Mouse (Mus musculus) spleen, adult 2 months (tissue): ENCODE results near the gene Dclk1. TPM values are rescaled to one million over a fixed set of nuclear protein-coding genes. Genes with fewer than 3 reads are reported as not detected.

Source experiments
- DNase-seq, 2 experiments: peaks; one replicate each; pipeline versions ENCODE4 v3.0.0 to v3.0.0-alpha.2; 2012 to 2021; ENCODE audit warnings: low spot score in 2 of 2, low read depth in 1 of 2
- H3K27ac ChIP-seq: fragments of 200-500 bp; 2 replicates; pipeline ENCODE4 v1.5.1; 2012; ENCODE audit warnings: low read length, inconsistent platforms; ENCODE audit not compliant: insufficient read depth
- H3K27me3 ChIP-seq: fragments of 200-500 bp; 2 replicates; pipeline ENCODE4 v1.6.1; 2012; ENCODE audit warnings: mild to moderate bottlenecking, moderate library complexity, low read length, inconsistent platforms; ENCODE audit not compliant: control insufficient read depth, insufficient read depth
- H3K36me3 ChIP-seq: fragments of 200-500 bp; 2 replicates; pipeline ENCODE4 v1.6.1; 2012; ENCODE audit warnings: mild to moderate bottlenecking, low read length, inconsistent platforms; ENCODE audit not compliant: control insufficient read depth, insufficient read depth
- H3K4me1 ChIP-seq: fragments of 200-500 bp; 2 replicates; pipeline ENCODE4 v1.6.1; 2011; ENCODE audit warnings: inconsistent platforms; ENCODE audit not compliant: control insufficient read depth, insufficient read depth, insufficient read length
- H3K4me3 ChIP-seq: fragments of 200-500 bp; 2 replicates; pipeline ENCODE4 v1.5.1; 2011; ENCODE audit warnings: mild to moderate bottlenecking, inconsistent platforms; ENCODE audit not compliant: insufficient read depth, insufficient read length; ENCODE audit errors: extremely low read depth
- CTCF ChIP-seq: fragments of 200-500 bp; IDR thresholded peaks from 2 replicates; pipeline ENCODE4 v1.5.1; 2011; ENCODE audit warnings: mild to moderate bottlenecking, inconsistent platforms; ENCODE audit not compliant: insufficient read depth, insufficient read length, insufficient replicate concordance; ENCODE audit errors: extremely low read depth
- POLR2A ChIP-seq: fragments of 200-500 bp; IDR thresholded peaks from 2 replicates; pipeline ENCODE4 v1.6.1; 2011; ENCODE audit warnings: low read depth, low read length, inconsistent platforms
- WGBS: fragments of 180-500 bp; shearing (Covaris S2); methylation state at CpG from one replicate; pipeline ENCODE4 v1.1.7; 2018; 5-methylcytosine and 5-hydroxymethylcytosine counted together
- polyA plus RNA-seq: library from polyadenylated mRNA; depleted of rRNA; stranded (reverse); fragments of >200 nt; gene quantifications from 2 replicates; pipeline ENCODE4 v1.2.3, GENCODE M21; 2012

Gene Dclk1
- polyA plus RNA-seq, 1 experiment, result 3.0 TPM

DNA sequence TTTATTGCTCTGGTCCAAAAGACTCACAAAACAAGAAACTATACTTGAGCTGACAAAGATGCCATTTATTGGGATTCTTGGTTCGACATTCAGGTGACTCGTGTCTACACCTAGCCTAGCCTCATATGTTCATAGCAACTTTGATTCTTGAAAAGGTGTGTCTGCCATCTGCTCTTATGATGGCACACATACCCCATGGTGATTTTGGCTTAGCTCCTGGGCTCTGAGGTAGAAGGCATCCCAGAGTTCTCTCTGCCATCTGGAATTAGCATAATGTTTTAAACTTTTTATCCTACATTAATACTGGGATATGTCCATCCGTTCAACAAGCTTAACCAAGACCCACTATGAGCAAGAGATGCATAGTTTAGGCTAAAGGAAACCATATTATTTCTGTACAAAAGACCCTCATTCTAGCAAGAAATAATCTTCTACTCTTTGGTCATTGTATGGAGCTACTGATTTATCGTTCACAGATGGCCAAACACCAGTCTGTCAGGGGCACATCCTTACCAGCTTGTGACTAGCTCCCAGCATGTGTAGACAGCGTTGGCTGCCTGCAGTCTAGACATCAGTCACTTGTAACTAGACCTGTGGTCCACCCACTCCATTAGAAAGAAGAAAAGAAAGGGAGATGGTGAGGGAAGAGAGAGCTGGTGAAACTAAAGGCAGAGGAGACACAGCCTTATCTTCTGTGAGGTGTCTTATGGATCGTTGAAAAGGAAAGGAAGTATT is 298.4 kb downstream of the Dclk1 start:
- H3K4me3 ChIP-seq, result no peak overlapping the region
- 91% methylated on average over 6 of the region's 6 CpGs for WGBS
- no peaks in the 10 kb centered on the region for H3K36me3 ChIP-seq
- H3K27me3 ChIP-seq, result no peaks in the 10 kb centered on the region
- no peaks in the 10 kb centered on the region for H3K4me1 ChIP-seq
- no peak for DNase-seq
- TF ChIP-seq POLR2A, result no peak
- TF ChIP-seq CTCF, result no peak
- H3K27ac ChIP-seq, result no peak overlapping the region

DNA sequence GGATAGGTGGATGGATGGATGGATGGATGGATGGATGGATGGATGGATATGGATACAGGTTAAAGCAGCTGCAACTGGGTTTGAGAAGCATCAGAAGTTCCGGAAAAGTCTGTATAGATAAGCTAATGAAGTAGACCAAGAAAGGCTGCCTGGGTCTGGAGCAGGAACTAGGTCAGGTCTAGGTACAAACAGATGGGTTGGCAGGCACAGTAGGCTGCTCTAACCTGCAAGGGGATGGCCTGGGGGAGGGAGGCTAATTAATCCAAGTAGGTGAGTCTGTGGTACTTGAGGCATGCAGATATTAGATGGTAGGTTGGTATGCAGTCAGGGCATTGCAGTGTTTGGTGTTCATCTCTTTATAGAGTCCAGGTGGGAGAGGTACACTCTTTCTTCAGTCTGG is 299.6 kb downstream of the Dclk1 start:
- Histone ChIP-seq H3K4me3 (no peak overlapping the region), H3K27ac (no peak overlapping the region), H3K4me1 (no peaks in the 10 kb centered on the region), H3K36me3 (no peaks in the 10 kb centered on the region), H3K27me3 (no peaks in the 10 kb centered on the region)
- TF ChIP-seq POLR2A, result no peak
- TF ChIP-seq CTCF, result no peak
- DNase-seq, result no peak
- 91% methylated on average over 1 of the region's 1 CpGs for WGBS

DNA sequence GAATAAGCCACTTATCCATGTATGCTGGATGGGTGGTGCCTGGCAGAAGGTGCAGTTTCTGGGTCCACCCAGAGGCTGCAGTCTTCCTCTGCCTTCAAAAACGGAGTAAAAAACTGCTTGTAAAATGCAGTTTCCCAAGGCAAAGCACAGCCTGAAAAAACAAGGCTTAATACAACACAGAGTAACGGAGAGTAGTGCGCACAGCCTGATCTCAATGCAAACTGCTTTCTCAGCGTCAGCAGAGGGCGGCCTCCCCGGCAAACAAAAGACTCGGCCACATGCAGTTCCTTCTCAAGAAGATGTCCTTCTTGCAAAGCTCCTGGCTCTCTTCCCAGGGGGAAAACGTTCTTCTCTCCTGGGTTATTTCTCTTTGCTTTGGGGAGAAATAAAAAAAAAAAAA is 300.1 kb downstream of the Dclk1 start:
- Histone ChIP-seq H3K4me1 (no peaks in the 10 kb centered on the region), H3K27ac (no peak overlapping the region), H3K27me3 (no peaks in the 10 kb centered on the region), H3K4me3 (no peak overlapping the region), H3K36me3 (no peaks in the 10 kb centered on the region)
- WGBS, result 61% methylated on average over 8 of the region's 8 CpGs
- no peak for TF ChIP-seq POLR2A
- no peak for TF ChIP-seq CTCF
- no peak for DNase-seq

DNA sequence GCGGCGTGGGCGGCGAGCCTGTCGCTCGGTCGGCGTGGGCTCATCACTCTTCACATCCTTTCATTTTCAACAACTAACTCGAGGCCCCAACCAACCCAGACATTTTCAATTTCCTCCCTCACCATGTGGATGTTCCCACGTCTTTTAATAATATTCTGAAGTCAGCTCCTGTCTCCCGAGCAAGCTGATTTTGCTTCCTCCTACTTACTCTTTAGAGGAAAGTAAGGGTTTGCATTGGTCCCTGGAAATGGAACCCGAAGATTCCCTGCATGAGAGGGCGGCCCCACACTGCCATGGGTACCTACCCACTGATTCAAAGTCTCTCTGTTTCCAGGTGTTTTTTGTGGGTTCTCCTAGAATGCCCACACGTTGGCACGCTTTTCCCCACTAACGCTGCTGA is 300.8 kb downstream of the Dclk1 start:
- H3K36me3 ChIP-seq, result no peaks in the 10 kb centered on the region
- no peak for DNase-seq
- H3K4me3 ChIP-seq, result no peak overlapping the region
- no peak overlapping the region for H3K27ac ChIP-seq
- no peaks in the 10 kb centered on the region for H3K27me3 ChIP-seq
- no peaks in the 10 kb centered on the region for H3K4me1 ChIP-seq
- 86% methylated on average over 16 of the region's 16 CpGs for WGBS
- TF ChIP-seq CTCF (no peak), POLR2A (no peak)

DNA sequence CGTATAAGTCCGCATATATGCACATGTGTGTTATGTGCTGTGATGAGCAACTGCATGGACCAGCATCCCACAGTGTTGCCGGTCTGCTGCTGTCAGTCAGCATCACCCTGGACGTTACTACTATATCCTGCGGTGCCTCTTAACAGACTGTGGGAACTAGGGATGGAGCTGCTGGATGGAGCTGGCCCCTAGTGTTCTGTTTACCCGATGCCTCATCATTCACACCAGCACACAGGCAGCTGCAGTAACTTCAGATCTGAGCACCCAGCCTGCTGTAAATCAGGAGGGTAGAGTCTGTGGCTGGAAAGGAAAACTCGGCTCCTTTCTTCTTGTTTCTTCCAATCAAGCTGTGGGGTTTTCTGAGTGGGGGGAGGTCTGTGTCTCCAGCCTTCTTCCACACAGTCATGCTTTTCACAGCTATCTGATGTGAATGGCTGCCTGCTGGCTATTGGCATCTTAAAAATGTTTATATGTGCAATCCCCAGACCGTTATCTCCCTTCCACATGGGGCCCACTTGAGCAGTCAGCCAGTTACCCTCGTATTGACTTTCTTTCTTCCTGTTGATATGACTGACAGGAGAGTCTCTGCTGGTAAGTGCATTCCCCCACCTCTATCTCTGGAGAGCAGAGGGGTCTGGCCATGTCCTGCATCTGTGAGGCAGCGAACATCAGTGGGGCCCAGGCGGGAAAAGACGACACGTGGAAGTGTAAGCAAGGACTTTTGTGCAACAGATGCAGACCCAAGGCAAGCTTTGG is 301.9 kb downstream of the Dclk1 start:
- Histone ChIP-seq H3K27me3 (no peaks in the 10 kb centered on the region), H3K36me3 (no peaks in the 10 kb centered on the region), H3K27ac (no peak overlapping the region), H3K4me1 (no peaks in the 10 kb centered on the region), H3K4me3 (no peak overlapping the region)
- no peak for TF ChIP-seq CTCF
- TF ChIP-seq POLR2A, result no peak
- DNase-seq, result no peak
- 81% methylated on average over 13 of the region's 13 CpGs for WGBS

DNA sequence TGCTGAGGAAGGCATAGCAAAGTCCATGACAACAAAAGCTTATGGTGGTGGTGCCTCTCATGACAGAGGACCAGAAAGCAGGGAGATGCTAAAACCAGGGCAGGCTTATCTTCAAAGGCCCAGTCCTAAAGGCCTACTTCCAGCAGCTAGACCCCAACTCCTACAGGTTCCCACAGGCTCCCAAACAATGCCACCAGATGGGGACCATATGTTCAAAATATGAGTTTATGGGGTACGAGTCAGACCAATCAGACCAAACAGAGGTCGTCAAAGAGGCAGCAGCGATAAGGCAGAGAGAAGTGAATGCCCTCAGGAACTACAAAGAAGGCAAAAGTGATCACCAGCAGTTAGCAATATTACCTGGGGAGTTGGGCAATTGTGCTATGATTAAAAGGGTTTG is 303.1 kb downstream of the Dclk1 start:
- no peaks in the 10 kb centered on the region for H3K27me3 ChIP-seq
- no peaks in the 10 kb centered on the region for H3K4me1 ChIP-seq
- no peak overlapping the region for H3K4me3 ChIP-seq
- H3K27ac ChIP-seq, result no peak overlapping the region
- no peak for DNase-seq
- 86% methylated on average over 3 of the region's 3 CpGs for WGBS
- TF ChIP-seq CTCF (no peak), POLR2A (no peak)
- no peaks in the 10 kb centered on the region for H3K36me3 ChIP-seq

DNA sequence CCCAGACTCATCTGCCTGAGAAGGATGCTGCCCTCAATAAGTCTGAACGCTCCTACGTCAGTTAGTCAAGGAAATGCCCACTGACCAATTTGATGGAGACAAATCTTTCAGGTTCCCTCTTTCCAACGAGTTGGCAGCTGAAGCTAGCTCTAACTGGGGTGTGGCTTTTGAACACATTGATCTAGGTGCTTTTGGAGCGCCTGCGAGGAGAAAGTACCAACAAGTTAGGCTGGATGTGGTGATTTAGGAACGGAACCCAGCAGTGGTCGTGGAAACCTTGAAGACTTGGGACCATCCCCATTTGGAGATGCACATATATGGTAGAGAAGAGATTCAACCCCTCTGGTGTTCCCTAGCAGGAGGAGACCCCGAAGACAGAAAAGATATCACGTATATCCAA is 303.8 kb downstream of the Dclk1 start:
- DNase-seq, result no peak
- no peaks in the 10 kb centered on the region for H3K27me3 ChIP-seq
- H3K4me1 ChIP-seq, result no peaks in the 10 kb centered on the region
- H3K4me3 ChIP-seq, result no peak overlapping the region
- no peak for TF ChIP-seq POLR2A
- no peak for TF ChIP-seq CTCF
- 87% methylated on average over 9 of the region's 9 CpGs for WGBS
- H3K36me3 ChIP-seq, result no peaks in the 10 kb centered on the region
- H3K27ac ChIP-seq, result no peak overlapping the region
